Mouse (Mus musculus) gastrocnemius, postnatal 4 days (tissue): Measurements from ENCODE around the gene Mlip. TPM values are rescaled to one million over a fixed set of nuclear protein-coding genes. Genes with fewer than 3 reads are reported as not detected.

ENCODE experiments used
- DNase-seq, 2 experiments: peaks; one replicate each; pipeline ENCODE4 v3.0.0; 2021 to 2022; ENCODE audit warnings: low spot score in 2 of 2, mixed read lengths in 2 of 2
- total RNA-seq, 2 experiments: library from RNA; stranded (reverse); gene quantifications; 2 replicates each; pipeline ENCODE4 v1.2.3; 2021

Mlip gene
- total RNA-seq, 2 experiments from 2014 or later, result 110 to 113 TPM

- no peak for DNase-seq
These were observed 1.2 kb upstream of the Mlip start for GRCm38 (mm10) chr9:77353942-77354341.

GRCm38 (mm10) chr9:77347704-77348103 is 5.1 kb downstream of the Mlip start:
- no peak for DNase-seq

GRCm38 (mm10) chr9:77344318-77344717 is 8.5 kb downstream of the Mlip start:
- DNase-seq, result no peak

- no peak for DNase-seq
These were observed 12.5 kb downstream of the Mlip start for GRCm38 (mm10) chr9:77340159-77340862.

GRCm38 (mm10) chr9:77339571-77340148 is 13.1 kb downstream of the Mlip start:
- no peak for DNase-seq

- DNase-seq, result peak in 1 of 2 experiments; percentile 29
These were observed 17.4 kb downstream of the Mlip start for GRCm38 (mm10) chr9:77335370-77335769.

GRCm38 (mm10) chr9:77318346-77318745 is 34.4 kb downstream of the Mlip start:
- no peak for DNase-seq

GRCm38 (mm10) chr9:77310548-77310947 is 42.2 kb downstream of the Mlip start:
- DNase-seq, result no peak

GRCm38 (mm10) chr9:77305417-77305816 is 47.4 kb downstream of the Mlip start:
- no peak for DNase-seq

GRCm38 (mm10) chr9:77302340-77302739 is 50.4 kb downstream of the Mlip start:
- no peak for DNase-seq

GRCm38 (mm10) chr9:77287958-77288357 is 64.8 kb downstream of the Mlip start:
- no peak for DNase-seq

- no peak for DNase-seq
These were observed 73.4 kb downstream of the Mlip start for GRCm38 (mm10) chr9:77279371-77279770.

GRCm38 (mm10) chr9:77278055-77278454 is 74.7 kb downstream of the Mlip start:
- DNase-seq, result no peak

- DNase-seq, result no peak
These were observed 75.5 kb downstream of the Mlip start for GRCm38 (mm10) chr9:77277270-77277669.

- no peak for DNase-seq
These were observed 76.2 kb downstream of the Mlip start for GRCm38 (mm10) chr9:77276451-77277154.

GRCm38 (mm10) chr9:77272727-77273126 is 80.0 kb downstream of the Mlip start:
- DNase-seq, result no peak

- DNase-seq, result no peak
These were observed 87.3 kb downstream of the Mlip start for GRCm38 (mm10) chr9:77265268-77266017.

GRCm38 (mm10) chr9:77259052-77259451 is 93.7 kb downstream of the Mlip start:
- no peak for DNase-seq

GRCm38 (mm10) chr9:77258265-77258664 is 94.5 kb downstream of the Mlip start:
- no peak for DNase-seq

- DNase-seq, result no peak
These were observed 98.3 kb downstream of the Mlip start for GRCm38 (mm10) chr9:77254514-77254913.

- no peak for DNase-seq
These were observed 100.0 kb downstream of the Mlip start for GRCm38 (mm10) chr9:77252761-77253160.

- no peak for DNase-seq
These were observed 100.6 kb downstream of the Mlip start for GRCm38 (mm10) chr9:77252134-77252533.
